Mouse (Mus musculus): ENCODE results near the gene C87414.
"Not testable (repeated sequence)": the region's sequence is repeated elsewhere in the genome, so short reads cannot be mapped to it uniquely, and the experiment has no call there.

The C87414 gene

DNA sequence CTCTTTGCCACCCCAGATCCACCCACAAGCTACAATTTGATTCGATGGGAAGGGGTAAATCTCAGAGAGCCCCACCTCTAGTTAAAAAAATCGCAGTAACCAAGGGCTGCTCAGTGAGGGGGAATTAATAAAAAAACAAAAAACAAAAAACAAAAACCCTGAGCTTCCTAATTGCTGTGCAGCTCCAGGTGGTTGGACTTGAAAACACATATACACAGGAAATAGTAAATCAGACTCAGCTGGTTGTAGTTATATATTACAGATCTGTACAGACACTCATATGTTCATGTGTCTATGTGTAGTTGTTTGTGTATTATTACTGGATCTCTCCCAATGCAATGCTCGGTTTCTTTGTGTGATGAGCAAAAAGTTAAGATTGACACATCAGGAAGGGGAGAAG, at the start of gene C87414:
Gene C87414, minus strand, starts transcription at position 101 of the 400 bp plus-strand sequence.
- DNase-seq (ENCODE audit: low spot score in 2 of 2), result not testable (repeated sequence)

DNA sequence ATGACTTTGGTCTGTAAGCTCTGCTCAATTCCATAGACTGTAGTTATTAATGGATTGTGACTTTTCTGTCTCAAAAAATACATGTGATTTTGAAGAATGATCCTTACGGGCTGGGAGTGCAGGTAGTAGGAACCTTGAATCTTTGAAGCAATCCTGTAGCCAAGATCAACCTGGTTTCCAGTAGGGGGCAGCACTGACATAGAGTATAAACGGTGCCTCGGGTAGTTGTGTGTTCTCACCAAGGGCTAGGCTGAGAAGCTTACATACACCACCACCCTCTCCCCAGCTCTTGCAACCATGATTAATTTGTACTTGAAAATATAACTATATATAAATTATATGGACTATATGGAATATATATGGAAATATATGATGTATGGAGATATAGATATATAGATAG, 13.3 kb upstream of the C87414 start:
- not testable (repeated sequence) for DNase-seq (ENCODE audit: low spot score in 2 of 2)
